Mouse (Mus musculus) embryo, embryonic 11 days (tissue): ENCODE data around the gene Rbpms2.
A peak's percentile ranks its signal among the peaks of the same experiment; 100 is the strongest.

Source experiments
- DNase-seq: peaks from one replicate; pipeline ENCODE4 v3.0.0-alpha.2; 2015

Rbpms2 gene

GRCm38 (mm10) chr9:65629025-65629766 is at the start of gene Rbpms2:
TSS of gene Rbpms2 (plus strand) at chr9:65629648.
- DNase-seq = peak; percentile 41

- peak; percentile 97 for DNase-seq
These were observed 49.6 kb upstream of the Rbpms2 start, which contains the start of gene Plekho2 for GRCm38 (mm10) chr9:65579781-65580371. TSS of gene Plekho2 (minus strand) at chr9:65580040.

GRCm38 (mm10) chr9:65580401-65581256 is 48.8 kb upstream of the Rbpms2 start:
- peak; percentile 92 for DNase-seq

GRCm38 (mm10) chr9:65583045-65583444 is 46.4 kb upstream of the Rbpms2 start:
- peak; percentile 45 for DNase-seq

- DNase-seq = peak; percentile 93
These were observed 42.8 kb upstream of the Rbpms2 start, which contains the start of gene Pif1 for GRCm38 (mm10) chr9:65586406-65587269. TSS of gene Pif1 (plus strand) at chr9:65587160.

- DNase-seq = peak; percentile 37
These were observed 42.2 kb upstream of the Rbpms2 start for GRCm38 (mm10) chr9:65587270-65587572.

GRCm38 (mm10) chr9:65587573-65588358 is 41.7 kb upstream of the Rbpms2 start:
- DNase-seq = peak; percentile 70

- DNase-seq = no peak
These were observed 40.4 kb upstream of the Rbpms2 start for GRCm38 (mm10) chr9:65589091-65589490.

- DNase-seq = no peak
These were observed 36.7 kb upstream of the Rbpms2 start for GRCm38 (mm10) chr9:65592721-65593120.

GRCm38 (mm10) chr9:65593596-65593995 is 35.9 kb upstream of the Rbpms2 start:
- DNase-seq = no peak

- DNase-seq = peak; percentile 76
These were observed 30.6 kb upstream of the Rbpms2 start for GRCm38 (mm10) chr9:65598765-65599249.

- DNase-seq = no peak
These were observed 28.5 kb upstream of the Rbpms2 start for GRCm38 (mm10) chr9:65600951-65601350.

GRCm38 (mm10) chr9:65603401-65604102 is 25.9 kb upstream of the Rbpms2 start:
- peak; percentile 57 for DNase-seq

- peak; percentile 96 for DNase-seq
These were observed 23.8 kb upstream of the Rbpms2 start for GRCm38 (mm10) chr9:65605471-65606136.

- no peak for DNase-seq
These were observed 22.9 kb upstream of the Rbpms2 start for GRCm38 (mm10) chr9:65606321-65607109.

GRCm38 (mm10) chr9:65607120-65607519 is 22.3 kb upstream of the Rbpms2 start:
- no peak for DNase-seq

GRCm38 (mm10) chr9:65611969-65612486 is 17.4 kb upstream of the Rbpms2 start:
- DNase-seq = no peak

GRCm38 (mm10) chr9:65613098-65613497 is 16.4 kb upstream of the Rbpms2 start:
- peak; percentile 44 for DNase-seq

- DNase-seq = no peak
These were observed 10.1 kb upstream of the Rbpms2 start for GRCm38 (mm10) chr9:65619311-65619710.
